Mouse (Mus musculus): ENCODE data around the gene Arhgef3.

Gene Arhgef3

DNA sequence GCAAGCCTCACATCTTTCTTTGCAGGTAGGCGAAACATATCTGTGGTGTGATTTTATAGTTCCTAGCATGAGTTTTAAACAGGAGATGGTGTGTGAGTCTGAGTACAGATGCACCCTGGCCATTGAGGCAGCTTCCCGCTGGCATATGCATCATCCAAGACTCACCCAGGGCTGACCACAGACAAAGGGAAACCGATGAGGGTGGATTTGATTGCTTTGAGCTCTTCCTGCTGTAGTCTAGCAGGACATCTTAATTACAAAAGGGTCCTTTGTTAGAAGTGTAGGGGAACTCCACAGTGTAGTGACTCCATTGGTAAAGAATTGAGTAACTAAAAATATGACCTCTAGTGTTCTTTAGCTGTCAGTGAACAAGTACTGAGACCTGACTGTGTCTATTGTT lies 232.5 kb downstream of the Arhgef3 start:
- no peak for DNase-seq (ENCODE audit: low spot score)

DNA sequence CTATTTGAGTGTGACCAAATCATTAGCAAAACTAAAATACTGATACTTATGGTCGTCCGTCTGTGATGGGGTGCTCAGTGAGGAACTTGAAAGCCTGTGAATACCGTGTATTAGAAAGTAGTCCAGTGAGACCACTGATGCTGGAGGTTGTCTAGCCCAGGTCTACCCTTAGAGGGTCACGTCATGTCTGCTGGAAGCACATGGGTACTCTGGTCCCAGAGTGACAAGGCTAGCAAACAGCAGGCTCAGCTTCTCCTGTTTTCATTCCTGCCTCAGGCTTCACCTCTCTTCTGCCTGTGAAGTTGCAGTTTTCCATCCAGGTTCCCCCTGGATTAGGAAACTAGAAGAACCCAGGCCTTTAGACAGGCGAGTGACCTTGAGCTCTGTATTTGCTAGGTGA lies 233.0 kb downstream of the Arhgef3 start:
- DNase-seq (ENCODE audit: low spot score), result no peak

DNA sequence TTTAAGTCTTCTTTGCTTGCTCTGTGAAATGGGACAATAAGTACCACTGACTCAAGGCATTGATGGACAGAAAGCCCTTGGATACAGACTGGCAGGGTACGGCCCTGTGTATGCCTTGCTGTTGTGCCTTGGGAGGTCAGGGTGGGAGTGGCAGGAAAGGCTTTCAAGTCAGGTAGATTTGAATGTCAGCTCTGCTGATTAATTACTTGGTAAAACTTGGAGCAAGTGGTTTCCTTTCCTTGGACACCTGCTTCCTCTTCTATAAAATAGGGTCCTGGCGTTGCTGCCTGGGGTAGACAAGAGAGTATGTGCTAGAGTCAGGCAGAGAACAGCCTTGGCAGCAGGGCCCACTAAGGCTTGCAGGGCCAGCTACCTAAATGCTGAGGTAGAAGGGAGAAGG lies 233.4 kb downstream of the Arhgef3 start:
- no peak for DNase-seq (ENCODE audit: low spot score)

DNA sequence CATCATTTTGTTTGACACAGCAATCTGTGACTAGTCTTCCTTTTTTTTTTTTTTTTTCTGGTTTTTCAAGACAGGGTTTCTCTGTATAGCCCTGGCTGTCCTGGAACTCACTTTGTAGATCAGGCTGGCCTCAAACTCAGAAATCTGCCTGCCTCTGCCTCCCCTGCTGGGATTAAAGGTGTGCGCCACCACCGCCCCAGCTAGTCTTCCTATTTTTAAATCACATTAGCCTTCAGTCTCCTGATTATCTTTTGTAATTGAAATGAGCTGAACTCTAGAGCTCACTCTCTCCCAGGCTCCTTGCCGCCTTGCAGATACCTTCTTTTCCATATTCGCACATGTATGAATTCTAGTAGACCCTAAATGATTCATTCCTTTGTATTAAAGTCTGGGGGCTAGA lies 234.0 kb downstream of the Arhgef3 start:
- DNase-seq (ENCODE audit: low spot score), result no peak

DNA sequence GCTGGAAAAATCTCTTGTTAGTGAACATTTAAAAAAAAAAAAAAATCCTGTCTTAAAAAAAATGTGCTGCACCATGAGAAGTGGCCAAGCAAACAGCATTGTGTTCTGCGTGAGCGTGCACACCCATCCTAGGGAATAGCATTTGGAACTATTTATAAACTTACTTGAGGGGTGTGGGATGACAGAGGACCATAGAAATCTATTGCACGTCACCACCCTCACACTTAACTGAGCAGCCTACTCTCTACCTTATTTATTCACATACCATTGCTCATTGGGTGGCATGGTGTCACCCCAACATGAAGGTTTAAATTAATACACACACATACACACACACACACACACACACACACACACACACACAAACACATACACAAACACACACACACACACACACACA lies 234.4 kb downstream of the Arhgef3 start:
- DNase-seq (ENCODE audit: low spot score), result no peak

DNA sequence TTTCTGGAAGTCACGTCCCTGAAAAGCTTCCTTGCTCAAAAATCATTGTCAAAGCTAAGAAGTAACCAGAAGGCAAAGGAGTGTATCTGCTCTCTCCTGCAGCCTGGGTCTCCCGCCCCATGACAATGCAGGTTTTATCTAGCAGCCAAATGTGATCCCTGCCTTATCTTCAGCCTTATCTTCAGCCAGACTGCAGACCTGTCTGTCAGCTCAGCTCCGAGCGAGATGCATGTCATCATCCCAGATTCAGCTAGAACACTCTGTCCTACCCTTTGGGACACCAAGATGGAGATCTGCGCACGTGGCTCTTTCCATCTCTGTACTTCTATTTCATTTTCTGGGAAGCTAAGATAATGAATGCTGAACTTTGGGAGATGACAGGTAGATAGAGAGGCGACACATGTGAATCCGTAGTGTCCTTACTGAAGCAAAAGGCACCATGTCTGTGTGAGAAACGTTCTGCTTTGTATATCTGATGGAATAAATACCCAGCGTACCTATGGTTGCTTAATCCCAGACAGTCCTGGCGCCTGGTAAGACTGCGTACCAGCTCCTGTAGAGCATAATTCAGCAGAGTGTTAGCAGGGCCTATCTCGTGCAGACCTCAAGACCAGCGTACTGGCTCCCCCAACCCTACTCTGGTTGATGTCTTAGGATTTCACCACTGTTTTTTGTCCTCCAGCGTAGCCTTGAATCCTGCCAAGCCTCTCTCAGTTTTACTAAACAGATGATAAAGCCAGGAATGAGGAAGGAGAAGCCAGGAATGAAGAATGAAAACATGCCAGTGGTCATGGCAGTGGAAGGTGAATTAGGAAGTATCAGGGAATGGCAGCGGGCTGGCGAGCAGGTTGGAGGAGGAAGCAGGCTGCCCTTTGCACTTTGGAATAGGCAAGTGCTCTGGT lies 235.4 kb downstream of the Arhgef3 start:
- peak; percentile 66 for DNase-seq (ENCODE audit: low spot score)

DNA sequence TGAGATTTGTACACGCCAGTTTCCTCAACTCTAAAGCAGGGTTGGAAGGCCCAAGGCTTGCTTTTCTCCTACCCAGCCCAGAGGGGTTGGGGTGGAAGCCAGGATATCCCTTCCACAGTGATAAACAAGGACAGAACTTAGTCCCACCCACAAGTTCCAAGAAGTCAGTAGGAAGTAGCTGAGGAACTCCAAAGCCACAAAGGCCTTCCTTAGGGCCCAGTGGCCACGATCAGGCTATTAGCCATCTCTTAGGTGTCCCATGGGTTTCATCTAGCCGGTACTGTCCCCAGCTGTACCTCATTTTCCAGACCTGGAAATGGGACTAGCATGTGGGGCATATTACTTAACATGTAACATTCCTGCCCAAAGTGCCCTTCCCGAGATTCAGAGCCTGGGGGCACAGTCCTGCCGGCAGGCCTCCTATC lies 236.4 kb downstream of the Arhgef3 start:
- DNase-seq (ENCODE audit: low spot score), result peak; percentile 36

DNA sequence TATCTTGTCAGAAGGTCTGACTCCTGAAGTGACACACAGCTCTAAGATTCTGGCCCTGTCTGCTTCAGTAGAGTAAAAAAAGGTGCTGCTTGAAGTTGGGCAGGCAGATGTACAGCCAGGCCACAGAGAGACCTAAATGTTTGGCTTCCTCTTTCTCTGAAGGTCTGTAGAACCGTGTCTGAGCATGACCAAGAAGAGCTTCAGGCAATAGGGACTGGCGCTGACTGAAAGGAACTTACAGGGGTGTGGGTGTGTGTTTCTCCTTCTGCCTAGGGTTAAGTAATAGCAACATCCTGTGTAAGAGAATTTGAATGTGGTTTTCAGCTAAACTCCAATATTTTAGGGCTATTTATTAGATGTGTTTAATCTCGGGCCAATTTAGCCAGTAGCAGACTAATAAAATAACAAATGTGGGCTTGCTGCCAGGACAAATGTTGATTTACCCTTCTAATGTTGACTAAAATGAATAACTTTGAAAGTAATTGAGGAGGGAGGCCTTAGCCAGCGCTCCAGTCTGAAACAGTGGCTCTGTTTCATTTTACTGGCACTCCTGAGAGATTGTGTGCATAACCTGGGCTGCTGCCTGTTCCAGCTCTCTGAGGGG lies 236.9 kb downstream of the Arhgef3 start:
- DNase-seq (ENCODE audit: low spot score), result peak; percentile 11

DNA sequence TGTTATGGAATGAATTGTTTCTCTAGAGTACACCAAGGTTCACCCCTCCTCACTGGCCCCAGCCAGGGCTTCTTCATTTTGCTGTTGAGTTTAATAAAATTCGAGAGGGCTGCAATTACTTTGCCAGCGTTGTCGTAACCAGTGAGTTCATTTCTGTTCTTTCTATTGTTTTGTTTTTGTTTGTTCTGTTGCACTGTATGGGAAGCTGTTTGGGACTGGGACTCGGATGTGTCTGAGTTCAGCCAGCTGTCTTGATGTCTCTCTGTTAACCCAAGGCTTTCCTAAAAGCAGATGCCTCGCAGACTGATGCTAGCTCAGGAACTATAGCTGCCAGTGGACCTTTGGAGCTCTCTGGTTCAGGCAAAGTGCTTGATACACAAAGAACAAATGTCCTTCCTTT lies 237.8 kb downstream of the Arhgef3 start:
- no peak for DNase-seq (ENCODE audit: low spot score)

DNA sequence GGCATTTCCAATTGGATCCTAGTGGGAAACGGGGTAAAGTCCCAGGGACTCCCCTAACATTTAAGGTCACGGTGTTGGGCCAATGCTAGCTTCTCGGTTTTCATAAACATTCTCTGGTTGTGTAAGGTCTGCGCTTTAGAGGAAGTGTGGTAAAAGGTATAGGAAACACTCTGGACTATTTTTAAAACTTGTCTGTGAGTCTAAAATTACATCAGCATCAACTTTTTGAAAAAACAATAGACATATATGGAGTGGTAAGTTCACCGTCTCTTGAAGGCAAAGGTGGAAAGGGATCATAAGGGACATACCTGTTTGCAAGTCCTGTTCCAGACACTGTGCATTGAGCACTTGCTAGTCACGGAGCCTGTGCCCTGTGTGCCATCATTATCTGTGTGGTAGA lies 240.5 kb downstream of the Arhgef3 start:
- no peak for DNase-seq (ENCODE audit: low spot score)

DNA sequence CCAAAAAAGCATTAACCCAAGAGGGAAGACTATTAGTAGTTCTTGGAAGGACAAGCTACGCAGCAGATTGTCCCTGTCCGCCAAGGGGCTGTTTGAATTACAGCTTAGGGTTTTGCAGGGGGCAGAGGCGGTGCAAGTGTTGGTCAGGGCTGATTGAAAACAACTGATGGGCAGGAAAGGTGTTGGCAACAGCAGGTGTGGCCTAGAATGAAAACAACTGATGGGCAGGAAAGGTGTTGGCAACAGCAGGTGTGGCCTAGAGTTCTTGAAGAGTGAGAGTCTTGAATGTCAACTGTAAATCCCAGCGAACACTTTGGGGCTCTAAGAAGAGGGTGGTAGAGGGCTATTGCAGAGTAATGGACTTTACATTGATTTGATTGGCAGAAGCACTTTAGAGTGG lies 241.2 kb downstream of the Arhgef3 start:
- no peak for DNase-seq (ENCODE audit: low spot score)

DNA sequence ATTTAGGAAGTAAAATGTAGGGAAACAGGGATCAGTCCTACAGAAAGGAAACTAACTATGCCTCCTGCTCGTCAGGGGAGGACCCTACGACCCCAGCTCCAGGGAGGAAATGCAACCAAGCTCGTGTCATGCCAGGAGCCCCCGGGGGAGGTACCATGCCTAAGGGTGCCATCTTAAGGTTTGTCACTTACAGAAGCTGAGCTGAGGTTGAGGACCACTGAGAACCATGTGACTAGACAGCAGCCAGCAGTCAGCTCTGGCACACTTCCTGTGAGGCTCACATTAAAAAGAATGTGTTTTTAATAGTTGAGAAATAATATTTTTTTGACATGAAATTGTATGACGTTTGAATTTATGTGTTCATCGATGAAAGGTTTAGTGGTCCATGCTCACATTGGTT lies 242.4 kb downstream of the Arhgef3 start:
- no peak for DNase-seq (ENCODE audit: low spot score)

DNA sequence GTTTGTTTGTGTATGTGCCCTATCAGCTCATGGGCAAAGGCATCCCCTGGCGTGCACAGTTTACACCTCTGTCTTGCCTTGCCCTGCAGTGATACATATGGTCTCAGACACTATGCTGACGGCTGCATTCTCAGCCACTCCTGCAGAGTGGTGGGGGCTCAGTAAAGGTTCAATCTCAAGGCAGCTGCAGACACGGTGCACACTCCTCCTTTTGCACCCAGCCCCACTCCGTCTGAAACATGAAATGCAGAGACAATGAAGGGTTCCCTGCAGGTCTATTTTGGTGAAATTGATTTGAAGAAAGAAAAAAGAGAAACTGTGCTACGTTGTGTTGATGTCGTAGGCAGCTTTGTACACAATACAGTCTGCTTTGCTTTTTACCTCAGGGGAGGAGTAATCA lies 243.5 kb downstream of the Arhgef3 start:
- DNase-seq (ENCODE audit: low spot score), result no peak

DNA sequence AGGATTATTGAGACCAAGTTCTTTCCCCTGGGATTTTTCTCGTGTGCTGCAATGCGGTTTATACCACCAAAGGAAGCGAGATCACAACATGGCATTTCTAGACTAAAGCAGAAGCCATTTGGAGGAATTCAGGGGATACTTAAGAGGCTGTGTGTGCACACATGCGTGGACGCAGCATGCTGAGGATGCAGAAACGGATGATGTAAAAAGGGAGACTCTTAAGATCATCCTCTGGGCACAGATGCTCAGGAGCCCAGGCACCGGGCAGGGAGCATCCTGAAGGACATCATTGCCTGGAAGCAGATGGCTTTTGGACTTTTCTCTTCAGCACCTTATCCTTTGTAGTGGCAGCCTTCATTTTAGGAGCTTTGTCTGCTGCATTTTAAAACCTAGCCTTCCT lies 246.2 kb downstream of the Arhgef3 start:
- no peak for DNase-seq (ENCODE audit: low spot score)

DNA sequence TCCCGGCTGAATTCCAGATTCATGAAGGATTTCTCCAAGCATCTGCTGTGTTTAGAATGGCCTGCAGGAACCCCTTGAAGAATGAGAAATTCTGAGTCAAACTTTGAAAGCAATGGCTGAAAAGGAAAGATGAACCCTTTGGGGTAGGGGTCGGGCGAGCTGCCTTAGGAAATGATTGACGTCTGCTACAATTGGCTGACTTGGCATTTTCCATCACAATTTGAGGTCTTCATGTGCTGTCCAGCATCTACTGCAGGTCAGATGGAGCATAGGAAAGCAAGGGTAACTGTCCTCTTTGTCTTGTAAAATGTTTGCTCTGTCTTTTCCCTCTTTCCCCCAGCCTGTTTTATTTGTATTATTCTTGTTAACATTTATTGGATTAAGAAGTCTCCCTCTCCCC lies 246.8 kb downstream of the Arhgef3 start:
- DNase-seq (ENCODE audit: low spot score), result no peak

DNA sequence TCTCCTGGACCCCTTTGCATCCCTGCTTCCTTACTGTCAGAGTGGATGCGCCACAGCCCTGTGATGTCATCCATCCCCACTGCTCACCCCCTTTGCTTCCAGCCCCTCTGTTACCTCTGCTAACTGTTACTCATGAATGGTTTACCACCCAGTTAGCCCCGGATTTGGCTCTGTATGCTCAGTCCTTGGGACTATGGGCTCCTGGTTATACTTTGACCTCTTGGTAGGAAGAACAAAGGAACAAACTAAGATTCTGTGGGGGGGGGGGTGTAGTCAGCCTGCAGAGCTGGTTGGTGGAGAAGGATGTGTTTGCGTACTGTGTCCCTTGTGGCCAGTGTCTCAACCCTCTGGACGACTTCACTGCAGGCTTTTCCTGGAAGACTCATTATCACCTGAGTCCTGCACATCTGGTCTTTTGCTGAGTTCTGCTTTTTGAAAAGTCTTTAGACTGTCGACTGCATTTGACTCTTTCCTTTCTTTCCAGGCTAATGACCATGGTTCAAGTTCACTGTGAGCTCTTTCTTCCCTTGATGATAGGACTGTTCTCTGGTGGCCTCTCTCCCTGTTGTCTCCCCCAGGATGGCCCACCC lies 250.1 kb downstream of the Arhgef3 start:
- no peak for DNase-seq (ENCODE audit: low spot score)

DNA sequence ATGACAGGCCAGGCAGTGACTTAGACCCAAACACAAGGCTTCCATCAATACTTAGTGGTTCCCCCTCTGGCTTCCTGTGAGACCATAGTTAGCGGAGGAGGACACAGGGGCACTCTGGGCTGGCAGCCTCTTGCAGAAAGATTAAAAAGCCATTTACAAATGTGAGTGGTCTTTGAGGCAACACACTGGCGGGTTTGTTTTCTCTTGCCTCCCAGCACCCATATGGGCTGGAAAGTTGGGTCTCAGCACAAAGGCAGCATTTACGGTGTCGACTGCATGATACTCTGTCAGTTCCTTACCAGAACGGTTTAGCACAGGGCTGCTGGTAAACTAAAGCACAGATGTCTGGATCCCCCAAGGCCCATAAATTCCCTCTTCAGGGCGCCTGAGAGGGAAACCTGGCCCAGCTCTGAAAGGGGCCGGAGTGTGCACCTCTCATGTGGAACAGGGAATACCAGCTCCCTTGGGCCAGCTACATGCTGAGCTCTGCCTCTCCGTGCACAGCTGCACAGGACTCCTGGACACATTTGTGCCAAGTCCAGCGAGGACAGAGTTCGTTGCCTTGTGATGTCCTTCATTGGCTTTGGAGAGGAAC lies 252.5 kb downstream of the Arhgef3 start:
- DNase-seq (ENCODE audit: low spot score), result no peak

DNA sequence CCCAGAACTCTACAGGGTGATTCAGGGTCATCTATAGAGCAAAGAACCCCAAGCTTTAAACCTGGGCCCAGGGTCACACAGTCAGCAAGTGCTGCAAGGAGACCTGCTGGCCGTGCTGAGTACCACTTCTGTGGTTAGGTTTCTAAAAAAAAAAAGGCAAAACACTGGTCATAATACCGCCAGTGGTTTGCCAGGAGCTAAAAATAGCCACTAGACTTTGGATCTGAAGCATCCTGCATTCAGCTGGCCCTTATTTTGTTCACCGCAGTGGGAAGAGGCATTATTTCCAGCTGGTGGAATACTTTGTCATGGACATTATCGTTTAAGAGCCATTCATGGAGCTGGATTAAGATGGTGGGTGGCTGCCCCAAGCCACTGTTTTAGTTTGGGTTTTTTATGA lies 253.9 kb downstream of the Arhgef3 start:
- DNase-seq (ENCODE audit: low spot score), result no peak

DNA sequence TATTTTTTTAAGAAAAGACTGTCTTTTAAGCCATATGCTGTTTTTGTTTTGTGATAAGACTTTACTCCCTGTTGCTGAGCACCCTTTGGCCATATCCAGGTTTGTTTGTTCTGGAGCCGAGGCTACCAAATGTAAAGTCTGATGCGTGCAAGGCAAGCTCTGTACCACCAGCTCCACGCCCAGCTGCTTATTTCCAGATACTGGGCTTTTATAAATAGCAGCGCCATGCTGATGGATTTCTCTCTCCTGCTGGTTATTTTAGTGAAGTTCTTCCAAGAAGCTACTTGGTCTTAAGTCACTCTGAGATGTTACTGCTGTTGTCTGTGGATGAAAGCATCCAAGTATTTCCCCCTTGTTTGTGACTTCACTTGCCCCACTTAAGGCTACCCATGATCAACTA lies 254.8 kb downstream of the Arhgef3 start:
- DNase-seq (ENCODE audit: low spot score), result no peak

DNA sequence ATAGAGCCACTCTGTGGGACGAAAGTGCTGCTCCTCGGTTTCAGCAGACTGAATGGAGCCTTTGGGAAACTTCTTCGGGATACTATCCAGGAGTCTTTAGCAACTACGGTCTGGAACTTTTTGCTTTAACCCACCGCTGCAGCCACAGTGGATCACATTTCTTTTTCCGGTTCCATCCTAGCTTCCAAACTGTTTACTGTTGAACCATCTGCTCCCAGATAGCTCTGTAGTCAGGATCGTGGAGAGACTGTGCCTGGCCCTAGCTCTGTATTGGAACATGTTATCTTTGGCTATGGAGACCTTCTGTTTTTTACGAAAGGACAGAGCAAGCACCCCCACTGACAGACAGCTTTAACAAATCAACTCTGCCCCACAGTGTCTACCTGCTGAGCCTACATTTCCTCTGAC lies 257.0 kb downstream of the Arhgef3 start:
- no peak for DNase-seq (ENCODE audit: low spot score)

DNA sequence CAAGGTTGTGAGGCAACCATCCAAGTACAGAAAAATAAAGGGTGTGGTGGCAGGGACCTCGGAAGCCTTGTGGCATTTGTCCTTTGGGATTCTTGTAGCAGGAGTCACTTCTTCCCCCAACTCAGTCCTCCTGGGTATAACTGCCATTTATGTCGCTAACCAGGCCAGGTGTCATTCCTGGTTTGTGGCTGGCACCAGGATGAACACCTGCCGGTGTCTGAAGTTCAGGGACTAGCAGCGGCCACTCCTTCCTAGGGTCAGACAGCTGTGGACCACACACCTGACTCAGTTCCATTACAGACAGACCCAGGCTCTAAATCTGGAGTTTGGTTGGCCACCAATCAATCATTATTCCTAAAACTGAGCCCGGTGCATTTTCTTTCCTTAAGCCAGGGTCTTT lies 258.8 kb downstream of the Arhgef3 start:
- no peak for DNase-seq (ENCODE audit: low spot score)

DNA sequence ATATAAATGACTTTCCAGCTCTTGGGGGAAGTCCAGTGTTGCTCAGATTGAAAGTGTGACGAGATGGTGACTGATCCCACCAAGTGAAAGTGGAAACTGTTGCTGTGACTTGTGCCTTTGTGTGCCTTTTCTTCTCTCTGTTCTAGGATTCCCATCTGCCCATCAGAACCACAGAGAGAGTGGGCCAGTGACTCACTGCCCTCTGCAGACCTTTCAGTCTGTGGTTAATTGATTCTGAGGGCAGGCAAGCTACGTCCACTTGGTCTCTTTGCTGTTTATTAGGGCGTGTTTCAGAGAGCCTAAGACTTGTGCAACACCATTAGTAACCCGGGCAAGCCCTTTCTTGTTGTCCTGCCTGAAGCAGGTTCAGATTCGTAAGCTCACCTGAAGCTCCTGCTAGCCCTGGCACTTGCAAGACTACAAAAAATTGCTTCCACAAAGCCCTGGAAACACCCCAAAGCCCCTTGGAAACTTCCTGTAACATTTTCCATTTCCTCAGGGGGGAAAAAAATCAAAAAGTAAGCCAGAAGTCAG lies 261.5 kb downstream of the Arhgef3 start:
- no peak for DNase-seq (ENCODE audit: low spot score)

DNA sequence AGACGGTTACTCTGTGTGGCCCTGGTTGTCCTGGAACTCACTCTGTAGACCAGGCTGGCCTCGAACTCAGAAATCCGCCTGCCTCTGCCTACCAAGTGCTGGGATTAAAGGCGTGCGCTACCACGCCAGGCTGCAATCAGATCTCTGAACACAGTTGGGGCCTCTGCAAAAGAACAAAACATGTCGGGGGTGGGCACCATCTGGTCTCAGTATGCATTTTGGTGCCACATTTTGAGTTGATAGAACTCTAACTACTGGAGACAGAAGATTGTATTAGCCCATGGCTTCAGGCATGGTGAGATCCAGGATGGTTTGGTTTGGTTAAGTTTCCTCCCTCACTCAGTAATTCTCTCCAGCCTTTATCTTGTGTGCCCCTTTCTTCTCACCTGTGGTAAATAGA lies 264.0 kb downstream of the Arhgef3 start:
- DNase-seq (ENCODE audit: low spot score), result no peak

Data from c-Kit-positive CD71-positive TER-119-positive erythroid progenitor cells, embryonic 14.5 days (primary cell).